Mouse (Mus musculus) hindbrain, postnatal 0 days (tissue): ENCODE data around the gene Tmem81. TPM values are rescaled to one million over a fixed set of nuclear protein-coding genes. Genes with fewer than 3 reads are reported as not detected.
A peak's percentile ranks its signal among the peaks of the same experiment; 100 is the strongest.

Source experiments
- ATAC-seq: fragments of 200-750 bp; cut with Nextera tagmentation; 2 replicates; pipeline ENCODE4 v1.8.0; 2017; ENCODE audit warnings: mild to moderate bottlenecking, moderate TSS enrichment, moderate library complexity
- DNase-seq: peaks from one replicate; pipeline ENCODE4 v3.0.0-alpha.2; 2015; ENCODE audit warnings: low spot score
- H3K27ac ChIP-seq: fragments of 300-500 bp; sonication (generic); 2 replicates; pipeline ENCODE4 v1.5.1; 2014; ENCODE audit warnings: mild to moderate bottlenecking
- H3K27me3 ChIP-seq: fragments of 300-500 bp; sonication (generic); 2 replicates; pipeline ENCODE4 v1.6.1; 2014; ENCODE audit warnings: low read length, mixed read lengths; ENCODE audit not compliant: insufficient read depth
- H3K36me3 ChIP-seq: fragments of 300-500 bp; sonication (generic); 2 replicates; pipeline ENCODE4 v1.6.1; 2014; ENCODE audit warnings: low read length, mixed read lengths; ENCODE audit not compliant: insufficient read depth
- H3K4me1 ChIP-seq: fragments of 300-500 bp; sonication (generic); 2 replicates; pipeline ENCODE4 v1.6.1; 2014; ENCODE audit warnings: antibody characterized with exemption, low read length, mixed read lengths; ENCODE audit not compliant: insufficient read depth
- H3K4me2 ChIP-seq: fragments of 300-500 bp; sonication (generic); 2 replicates; pipeline ENCODE4 v1.6.1; 2014; ENCODE audit warnings: low read depth, mild to moderate bottlenecking, low read length, moderate library complexity, mixed read lengths
- H3K4me3 ChIP-seq: fragments of 300-500 bp; sonication (generic); 2 replicates; pipeline ENCODE4 v1.5.1; 2014; ENCODE audit warnings: low read length
- H3K9ac ChIP-seq: fragments of 300-500 bp; sonication (generic); replicated peaks from 2 replicates; pipeline ENCODE4 v1.6.1; 2014; ENCODE audit warnings: mild to moderate bottlenecking, low read length, moderate library complexity, mixed read lengths
- H3K9me3 ChIP-seq: fragments of 300-500 bp; sonication (generic); 2 replicates; pipeline ENCODE4 v1.6.1; 2016; ENCODE audit warnings: low read length, mixed read lengths
- CTCF ChIP-seq: IDR thresholded peaks from 2 replicates; pipeline ENCODE4 v1.5.1; 2016; ENCODE audit warnings: antibody characterized with exemption, control low read depth, low read depth
- whole genome bisulfite sequencing: fragments of 180-500 bp; shearing (Covaris S2); extraction: QIAGEN DNeasy Blood & Tissue Kit; methylation state at CpG from one replicate; pipeline ENCODE4 v1.1.7; 2014; 5-methylcytosine and 5-hydroxymethylcytosine counted together
- polyA plus RNA-seq: library from polyadenylated mRNA; unstranded; fragments of >200 nt; fragmentation: Nextera tagmentation; extraction: Ambion mirVana; gene quantifications from 2 replicates; pipeline ENCODE4 v1.2.1, GENCODE M21; 2015
- total RNA-seq: library from RNA; depleted of rRNA; stranded (reverse); fragments of >200 nt; gene quantifications from 2 replicates; pipeline ENCODE4 v1.2.3, GENCODE M21; 2014

Tmem81 gene
- total and polyA plus RNA-seq, 2 experiments from 2014 or later, result 0.74 to 3.0 TPM

- no peak for DNase-seq
- TF ChIP-seq CTCF, result no peak
- no peak for ATAC-seq
- Histone ChIP-seq H3K27ac (no peak overlapping the region), H3K9me3 (no peaks in the 10 kb centered on the region), H3K4me2 (no peak overlapping the region), H3K4me3 (no peak overlapping the region), H3K9ac (no peak overlapping the region), H3K36me3 (0 out of 2 replicates have a peak, but pooled peaks cover 4% of the 10 kb centered on the region), H3K4me1 (0 out of 2 replicates have a peak, but pooled peaks cover 7% of the 10 kb centered on the region), H3K27me3 (no peaks in the 10 kb centered on the region)
- WGBS, result 91% methylated on average over 4 of the region's 4 CpGs
These were observed 29.5 kb downstream of the Tmem81 start for GRCm38 (mm10) chr1:132535541-132535940.

- no peak for TF ChIP-seq CTCF
These were observed 30.4 kb downstream of the Tmem81 start for GRCm38 (mm10) chr1:132536416-132536815.

GRCm38 (mm10) chr1:132537736-132538135 lies 31.7 kb downstream of the Tmem81 start:
- Histone ChIP-seq H3K27me3 (no peaks in the 10 kb centered on the region), H3K9me3 (no peaks in the 10 kb centered on the region), H3K4me3 (no peak overlapping the region), H3K27ac (0 out of 2 replicates have a peak overlapping the region, but pooled peaks have one; percentile 15), H3K4me2 (no peak overlapping the region), H3K9ac (no peak overlapping the region), H3K36me3 (0 out of 2 replicates have a peak, but pooled peaks cover 4% of the 10 kb centered on the region), H3K4me1 (peaks cover 11% of the 10 kb centered on the region; the same call in 1 of the 2 replicates)
- 50% methylated on average over 5 of the region's 5 CpGs for WGBS
- DNase-seq (peak; percentile 55), ATAC-seq (peak; percentile 52)
- no peak for TF ChIP-seq CTCF

More at GRCm38 (mm10) chr1:132536416-132536815, 30.4 kb downstream of the Tmem81 start:
- Histone ChIP-seq H3K27ac (no peak overlapping the region), H3K4me3 (no peak overlapping the region), H3K9me3 (no peaks in the 10 kb centered on the region), H3K4me1 (peaks cover 11% of the 10 kb centered on the region; the same call in 1 of the 2 replicates), H3K9ac (no peak overlapping the region), H3K36me3 (0 out of 2 replicates have a peak, but pooled peaks cover 4% of the 10 kb centered on the region), H3K4me2 (no peak overlapping the region), H3K27me3 (no peaks in the 10 kb centered on the region)
- no peak for ATAC-seq
- no peak for DNase-seq
- 67% methylated on average over 3 of the region's 3 CpGs for WGBS

- peak overlapping the region; percentile 73 for H3K4me2 ChIP-seq
- no peaks in the 10 kb centered on the region for H3K36me3 ChIP-seq
- 61% methylated on average over 7 of the region's 7 CpGs for WGBS
- ATAC-seq (no peak), DNase-seq (no peak)
- H3K27me3 ChIP-seq, result no peaks in the 10 kb centered on the region
- no peak overlapping the region for H3K27ac ChIP-seq
- TF ChIP-seq CTCF, result no peak
- H3K9me3 ChIP-seq, result no peaks in the 10 kb centered on the region
- peak overlapping the region; percentile 48 for H3K4me3 ChIP-seq
- peaks cover 8% of the 10 kb centered on the region; the same call in 1 of the 2 replicates for H3K4me1 ChIP-seq
- no peak overlapping the region for H3K9ac ChIP-seq
These were observed 34.7 kb downstream of the Tmem81 start for GRCm38 (mm10) chr1:132540701-132541100.

- Histone ChIP-seq H3K27ac (no peak overlapping the region), H3K4me3 (peak overlapping the region; percentile 48), H3K27me3 (no peaks in the 10 kb centered on the region), H3K36me3 (no peaks in the 10 kb centered on the region), H3K4me2 (peak overlapping the region; percentile 73), H3K9ac (peak overlapping the region; percentile 62; the same call in 1 of the 2 replicates), H3K9me3 (no peaks in the 10 kb centered on the region), H3K4me1 (peaks cover 8% of the 10 kb centered on the region; the same call in 1 of the 2 replicates)
- 6% methylated on average over 14 of the region's 14 CpGs for WGBS
- ATAC-seq, result no peak
- no peak for DNase-seq
- TF ChIP-seq CTCF, result no peak
These were observed 35.3 kb downstream of the Tmem81 start for GRCm38 (mm10) chr1:132541171-132541823.

- ATAC-seq, result peak; percentile 4; the same call in 1 of the 2 replicates
These were observed 36.0 kb downstream of the Tmem81 start for GRCm38 (mm10) chr1:132541824-132542599.

More at GRCm38 (mm10) chr1:132541824-132542599, 36.0 kb downstream of the Tmem81 start:
- peak overlapping the region; percentile 64 for H3K27ac ChIP-seq
- peak overlapping the region; percentile 48 for H3K4me3 ChIP-seq
- H3K9ac ChIP-seq, result peak overlapping the region; percentile 62
- 14% methylated on average over 5 of the region's 5 CpGs for WGBS
- no peaks in the 10 kb centered on the region for H3K27me3 ChIP-seq
- DNase-seq, result no peak
- peak overlapping the region; percentile 73 for H3K4me2 ChIP-seq
- peaks cover 8% of the 10 kb centered on the region; the same call in 1 of the 2 replicates for H3K4me1 ChIP-seq
- no peaks in the 10 kb centered on the region for H3K36me3 ChIP-seq
- no peak for TF ChIP-seq CTCF
- no peaks in the 10 kb centered on the region for H3K9me3 ChIP-seq
